Mouse (Mus musculus) kidney, postnatal 0 days (tissue): ENCODE data around the gene Gm10282. TPM values are rescaled to one million over a fixed set of nuclear protein-coding genes. Genes with fewer than 3 reads are reported as not detected.

Experiments used
- ATAC-seq: fragments of 200-750 bp; cut with Nextera tagmentation; replicated peaks from 2 replicates; pipeline ENCODE4 v1.8.0; 2017; ENCODE audit warnings: low read depth, moderate number of reproducible peaks, moderate TSS enrichment, moderate library complexity; ENCODE audit not compliant: low FRiP score
- DNase-seq: peaks from one replicate; pipeline ENCODE4 v3.0.0-alpha.2; 2016; ENCODE audit warnings: low spot score
- H3K27ac ChIP-seq: fragments of 300-500 bp; sonication (generic); 2 replicates; pipeline ENCODE4 v1.5.1; 2014; ENCODE audit warnings: mild to moderate bottlenecking
- H3K27me3 ChIP-seq: fragments of 300-500 bp; sonication (generic); 2 replicates; pipeline ENCODE4 v1.6.1; 2014; ENCODE audit warnings: low read length, mixed read lengths; ENCODE audit not compliant: insufficient read depth
- H3K36me3 ChIP-seq: fragments of 300-500 bp; sonication (generic); 2 replicates; pipeline ENCODE4 v1.6.1; 2014; ENCODE audit warnings: low read length, mixed read lengths; ENCODE audit not compliant: insufficient read depth
- H3K4me1 ChIP-seq: fragments of 300-500 bp; sonication (generic); replicated peaks from 2 replicates; pipeline ENCODE4 v1.6.1; 2014; ENCODE audit warnings: antibody characterized with exemption, low read length, mixed read lengths; ENCODE audit not compliant: insufficient read depth
- H3K4me2 ChIP-seq: fragments of 300-500 bp; sonication (generic); 2 replicates; pipeline ENCODE4 v1.6.1; 2014; ENCODE audit warnings: mild to moderate bottlenecking, low read length, moderate library complexity, mixed read lengths
- H3K4me3 ChIP-seq: fragments of 300-500 bp; sonication (generic); replicated peaks from 2 replicates; pipeline ENCODE4 v1.5.1; 2014; ENCODE audit warnings: low read depth, low read length
- H3K9ac ChIP-seq: fragments of 300-500 bp; sonication (generic); 2 replicates; pipeline ENCODE4 v1.6.1; 2014; ENCODE audit warnings: low read depth, low read length
- H3K9me3 ChIP-seq: fragments of 300-500 bp; sonication (generic); replicated peaks from 2 replicates; pipeline ENCODE4 v1.6.1; 2016; ENCODE audit warnings: low read length, inconsistent platforms, mixed read lengths
- CTCF ChIP-seq: IDR thresholded peaks from 2 replicates; pipeline ENCODE4 v1.5.1; 2016; ENCODE audit warnings: antibody characterized with exemption, low read depth, mild to moderate bottlenecking, moderate library complexity
- WGBS: fragments of 180-500 bp; shearing (Covaris S2); extraction: QIAGEN DNeasy Blood & Tissue Kit; methylation state at CpG from one replicate; pipeline ENCODE4 v1.1.7; 2014; 5-methylcytosine and 5-hydroxymethylcytosine counted together
- polyA plus RNA-seq: library from polyadenylated mRNA; unstranded; fragments of >200 nt; fragmentation: Nextera tagmentation; extraction: Ambion mirVana; gene quantifications from 2 replicates; pipeline ENCODE4 v1.2.1, GENCODE M21; 2015

Gene Gm10282
- polyA plus RNA-seq, 1 experiment from 2014 or later = 22.8 TPM

DNA sequence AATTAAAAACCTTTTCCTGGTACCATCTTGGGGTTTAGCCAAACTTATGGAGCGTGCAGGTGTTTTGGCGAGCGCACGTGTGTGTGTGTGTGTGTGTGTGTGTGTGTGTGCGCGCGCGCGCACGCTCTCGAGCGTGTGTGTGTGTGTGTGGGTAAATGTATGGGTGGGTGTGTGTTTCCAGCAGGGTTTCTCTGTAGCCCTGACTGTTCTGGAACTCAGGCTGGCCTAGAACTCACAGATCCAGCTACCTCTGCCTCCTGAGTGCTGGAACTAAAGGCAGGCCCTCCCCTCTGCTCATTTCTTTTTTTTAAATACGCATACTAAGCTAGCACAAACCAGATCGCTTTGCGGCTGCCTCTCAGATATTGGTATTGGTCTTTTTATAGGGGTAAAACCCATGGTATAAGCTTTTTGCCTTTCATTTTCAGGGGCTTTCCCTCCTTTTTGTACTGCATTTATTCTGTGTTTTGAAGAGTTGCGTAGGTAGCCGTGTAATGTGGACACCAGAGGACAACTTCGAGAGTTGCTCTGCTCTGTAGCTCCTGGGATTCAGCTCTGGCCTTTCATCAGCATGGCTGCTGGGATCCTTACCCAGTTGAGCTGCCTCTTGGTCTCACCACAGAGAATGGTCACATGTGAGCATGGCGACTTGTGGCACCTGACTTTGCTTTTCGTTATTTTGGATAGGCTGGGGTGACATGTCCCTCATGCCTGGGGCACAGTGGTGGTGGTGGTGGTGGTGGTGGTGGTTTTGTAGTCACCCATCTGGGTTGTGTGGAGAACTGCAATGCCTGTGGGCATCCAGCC, 16.8 kb upstream of the Gm10282 start:
- H3K27ac ChIP-seq = no peak overlapping the region
- ATAC-seq (no peak), DNase-seq (no peak)
- TF ChIP-seq CTCF = no peak
- no peaks in the 10 kb centered on the region for H3K9me3 ChIP-seq
- WGBS = 86% methylated on average over 20 of the region's 20 CpGs
- no peak overlapping the region for H3K9ac ChIP-seq
- H3K36me3 ChIP-seq = 0 out of 2 replicates have a peak, but pooled peaks cover 3% of the 10 kb centered on the region
- peak overlapping the region; percentile 68 for H3K4me3 ChIP-seq
- no peaks in the 10 kb centered on the region; the same call in 1 of the 2 replicates for H3K27me3 ChIP-seq
- peak overlapping the region; percentile 68 for H3K4me2 ChIP-seq
- 0 out of 2 replicates have a peak, but pooled peaks cover 13% of the 10 kb centered on the region for H3K4me1 ChIP-seq

DNA sequence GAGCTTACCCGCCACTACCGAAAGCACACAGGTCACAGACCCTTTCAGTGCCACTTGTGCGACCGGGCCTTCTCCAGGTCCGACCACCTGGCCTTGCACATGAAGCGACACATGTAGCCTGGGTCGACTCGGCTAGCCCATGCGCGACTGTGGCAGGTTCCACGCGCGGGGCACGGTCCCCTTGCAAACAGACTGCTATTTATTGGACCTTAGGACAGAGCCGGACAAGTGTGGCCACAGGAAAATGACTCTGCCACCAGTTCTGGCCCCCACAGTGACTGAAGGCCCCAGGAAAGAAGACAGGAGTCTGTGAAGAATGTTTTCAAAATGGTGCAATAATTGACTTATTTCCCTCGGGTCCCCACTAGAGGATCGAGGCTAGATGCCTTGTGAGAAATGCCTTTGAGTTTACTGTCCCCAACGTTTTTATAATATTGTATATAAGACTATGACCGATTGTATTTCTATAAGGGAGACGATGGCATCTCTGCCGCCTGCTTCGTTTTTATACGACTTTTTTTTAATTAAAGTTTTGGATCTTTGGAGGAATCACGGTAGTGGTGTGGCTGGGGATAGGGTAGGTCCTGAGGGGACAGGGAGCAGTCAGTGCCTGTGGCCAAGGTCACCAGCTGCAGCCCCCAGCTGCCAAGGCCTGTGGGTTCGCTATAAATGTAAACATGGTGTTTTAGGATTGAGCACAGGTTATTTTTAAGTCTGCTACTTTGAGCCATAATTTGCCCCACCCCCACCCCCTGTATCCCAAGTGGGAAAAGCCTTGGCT, 15.9 kb upstream of the Gm10282 start:
- no peaks in the 10 kb centered on the region for H3K9me3 ChIP-seq
- H3K27ac ChIP-seq = no peak overlapping the region
- no peaks in the 10 kb centered on the region; the same call in 1 of the 2 replicates for H3K27me3 ChIP-seq
- H3K4me1 ChIP-seq = 0 out of 2 replicates have a peak, but pooled peaks cover 13% of the 10 kb centered on the region
- no peak for DNase-seq
- TF ChIP-seq CTCF = no peak
- peak overlapping the region; percentile 69 for H3K9ac ChIP-seq
- 58% methylated on average over 25 of the region's 25 CpGs for WGBS
- ATAC-seq = no peak
- H3K4me2 ChIP-seq = peak overlapping the region; percentile 68
- peak overlapping the region; percentile 68 for H3K4me3 ChIP-seq
- H3K36me3 ChIP-seq = 0 out of 2 replicates have a peak, but pooled peaks cover 3% of the 10 kb centered on the region

DNA sequence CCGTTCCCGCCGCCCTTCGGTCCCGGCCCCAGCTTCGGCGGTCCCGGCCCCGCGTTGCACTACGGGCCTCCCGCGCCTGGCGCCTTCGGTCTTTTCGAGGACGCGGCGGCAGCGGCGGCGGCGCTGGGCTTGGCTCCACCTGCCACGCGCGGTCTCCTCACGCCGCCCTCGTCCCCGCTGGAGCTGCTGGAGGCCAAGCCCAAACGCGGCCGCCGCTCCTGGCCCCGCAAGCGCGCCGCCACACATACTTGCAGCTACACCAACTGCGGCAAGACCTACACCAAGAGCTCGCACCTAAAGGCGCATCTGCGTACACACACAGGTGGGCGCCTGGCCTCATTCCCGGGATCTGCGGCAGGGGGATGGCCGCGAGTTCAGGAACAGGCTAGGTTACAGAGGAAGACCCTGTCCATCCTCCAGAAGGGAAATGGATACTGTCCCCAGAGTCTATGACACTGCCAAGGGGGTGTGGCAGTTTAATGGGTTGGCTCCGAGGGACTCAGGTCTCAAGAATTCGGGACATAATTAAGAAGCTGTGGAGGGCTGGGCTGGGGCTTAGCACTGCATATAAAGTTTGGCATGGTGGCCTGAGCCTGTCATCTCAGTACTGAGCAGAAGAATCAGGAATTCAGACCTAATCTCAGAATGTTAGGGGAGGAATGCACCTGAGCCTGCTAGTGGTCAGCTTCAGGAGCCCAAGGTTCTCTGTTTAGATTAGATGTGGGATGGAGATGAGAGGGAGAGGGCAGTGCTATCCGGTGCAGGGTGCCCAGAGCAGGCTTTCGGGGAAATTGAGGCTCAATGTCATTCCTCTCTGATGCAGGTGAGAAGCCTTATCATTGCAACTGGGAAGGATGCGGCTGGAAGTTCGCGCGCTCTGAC, 15.1 kb upstream of the Gm10282 start:
- Histone ChIP-seq H3K9ac (peak overlapping the region; percentile 69), H3K4me1 (0 out of 2 replicates have a peak, but pooled peaks cover 13% of the 10 kb centered on the region), H3K4me2 (peak overlapping the region; percentile 68), H3K27ac (0 out of 2 replicates have a peak overlapping the region, but pooled peaks have one; percentile 73), H3K9me3 (no peaks in the 10 kb centered on the region), H3K36me3 (0 out of 2 replicates have a peak, but pooled peaks cover 3% of the 10 kb centered on the region), H3K27me3 (no peaks in the 10 kb centered on the region; the same call in 1 of the 2 replicates), H3K4me3 (peak overlapping the region; percentile 68)
- no peak for ATAC-seq
- 6% methylated on average over 55 of the region's 55 CpGs for WGBS
- DNase-seq = no peak
- no peak for TF ChIP-seq CTCF

DNA sequence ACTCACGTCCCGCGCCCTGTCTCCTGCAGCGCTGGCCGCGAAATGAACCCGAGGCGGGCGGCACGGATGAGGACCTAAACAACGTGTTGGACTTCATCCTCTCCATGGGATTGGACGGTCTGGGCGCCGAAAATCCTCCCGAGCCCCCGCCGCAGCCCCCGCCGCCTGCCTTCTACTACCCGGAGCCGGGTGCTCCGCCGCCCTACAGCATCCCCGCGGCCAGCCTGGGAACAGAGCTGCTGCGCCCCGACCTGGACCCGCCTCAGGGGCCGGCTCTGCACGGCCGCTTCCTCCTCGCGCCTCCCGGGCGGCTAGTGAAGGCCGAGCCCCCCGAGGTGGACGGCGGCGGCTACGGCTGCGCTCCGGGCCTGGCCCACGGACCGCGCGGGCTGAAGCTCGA, 14.3 kb upstream of the Gm10282 start:
- TF ChIP-seq CTCF = no peak
- DNase-seq = no peak

DNA sequence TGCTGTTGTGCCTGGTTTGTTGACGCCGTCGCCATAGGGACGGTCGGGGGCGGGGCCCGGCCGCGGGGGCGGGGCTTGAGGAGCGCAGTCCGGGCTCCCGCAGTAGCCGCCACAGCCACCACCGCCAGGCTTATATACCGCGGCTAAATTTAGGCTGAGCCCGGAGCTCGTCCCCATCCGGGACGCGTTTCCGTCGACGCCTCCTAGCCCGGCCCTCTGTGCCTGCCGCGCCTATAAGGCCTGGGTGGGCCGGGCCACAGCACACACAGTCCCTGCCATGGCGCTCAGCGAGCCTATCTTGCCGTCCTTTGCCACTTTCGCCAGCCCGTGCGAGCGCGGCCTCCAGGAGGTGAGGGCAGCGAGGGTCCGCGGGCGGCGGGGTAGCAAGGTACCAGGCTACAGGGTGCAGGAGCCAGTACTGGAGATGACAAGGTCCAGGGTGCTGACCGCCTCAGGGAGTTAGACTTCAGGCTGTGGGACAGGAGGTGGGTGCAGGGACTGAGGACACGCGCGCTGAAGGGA, 13.8 kb upstream of the Gm10282 start, which contains the start of gene Klf2:
Gene Klf2 (plus strand): TSS at position 233 of the 522 bp plus-strand sequence.
- peak; percentile 96 for ATAC-seq
- no peak for TF ChIP-seq CTCF
- H3K9me3 ChIP-seq = no peaks in the 10 kb centered on the region
- H3K4me1 ChIP-seq = 0 out of 2 replicates have a peak, but pooled peaks cover 13% of the 10 kb centered on the region
- WGBS = under 1% methylated on average over 46 of the region's 46 CpGs
- H3K4me3 ChIP-seq = peak within 1 kb of the TSS; percentile 68
- DNase-seq = peak; percentile 96
- H3K36me3 ChIP-seq = 0 out of 2 replicates have a peak, but pooled peaks cover 3% of the 10 kb centered on the region
- H3K9ac ChIP-seq = peak within 1 kb of the TSS; percentile 69
- H3K27me3 ChIP-seq = no peaks in the 10 kb centered on the region; the same call in 1 of the 2 replicates
- H3K27ac ChIP-seq = peak within 1 kb of the TSS; percentile 73
- H3K4me2 ChIP-seq = peak within 1 kb of the TSS; percentile 68

More for the DNA sequence above, 14.3 kb upstream of the Gm10282 start:
- Histone ChIP-seq H3K27me3 (no peaks in the 10 kb centered on the region; the same call in 1 of the 2 replicates), H3K4me2 (peak overlapping the region; percentile 68), H3K9ac (peak overlapping the region; percentile 69), H3K9me3 (no peaks in the 10 kb centered on the region), H3K4me3 (peak overlapping the region; percentile 68), H3K27ac (peak overlapping the region; percentile 73), H3K36me3 (0 out of 2 replicates have a peak, but pooled peaks cover 3% of the 10 kb centered on the region), H3K4me1 (0 out of 2 replicates have a peak, but pooled peaks cover 13% of the 10 kb centered on the region)
- ATAC-seq = 0 out of 2 replicates have a peak, but pooled peaks have one; percentile 7
- WGBS = under 1% methylated on average over 42 of the region's 48 CpGs
